Mouse (Mus musculus) gastrocnemius, adult 18-20 months (tissue): ENCODE measurements at regions not wholly inside any gene's neighbourhood (a gene's known extent, or its start where the extent isn't known, plus 50 kb on each side); places are given as distances from the start of the nearest gene placed in this dataset.

Source experiments
- DNase-seq: peaks from one replicate; pipeline ENCODE4 v3.0.0; 2021; ENCODE audit warnings: low spot score

DNA sequence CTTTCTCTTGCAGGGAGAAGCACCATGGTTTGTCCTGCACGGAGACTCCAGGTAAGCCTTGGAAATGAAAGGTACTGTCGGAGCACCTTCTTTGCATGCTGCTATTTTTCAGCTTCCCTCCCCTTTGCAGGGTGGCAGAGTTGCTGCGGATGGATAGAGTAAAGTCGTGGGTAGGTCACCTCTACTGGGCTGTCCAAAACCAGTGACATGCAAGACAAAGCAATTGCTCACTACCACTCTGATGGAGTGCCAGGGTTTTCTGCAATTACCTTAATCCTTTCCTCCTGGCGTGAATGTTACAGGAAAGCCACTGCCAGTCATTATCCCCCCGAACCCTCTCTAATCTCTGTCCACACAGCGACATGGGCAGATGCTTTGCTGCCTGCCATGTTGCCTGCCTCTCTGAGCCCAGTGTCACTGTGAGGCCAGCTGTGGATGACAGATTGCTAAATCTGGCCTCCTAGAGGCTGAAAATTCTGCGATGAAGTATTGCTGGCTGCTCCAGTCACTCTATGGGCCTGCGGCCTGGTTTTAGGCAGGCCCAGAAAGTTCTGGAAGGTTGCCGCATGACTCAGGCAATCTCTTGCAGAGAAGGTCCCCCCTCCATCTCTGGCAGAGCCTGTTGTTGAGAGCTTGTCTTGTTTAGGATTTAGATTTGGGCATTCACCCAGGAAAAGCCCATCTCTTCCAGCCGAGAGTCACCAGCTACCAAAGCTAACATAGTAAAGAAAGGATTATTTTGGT is 54.1 kb upstream of the Sod3 start:
- DNase-seq: peak; percentile 80

GRCm38 (mm10) chr5:52296303-52296702 is 67.3 kb upstream of the Sod3 start:
- DNase-seq: no peak

DNA sequence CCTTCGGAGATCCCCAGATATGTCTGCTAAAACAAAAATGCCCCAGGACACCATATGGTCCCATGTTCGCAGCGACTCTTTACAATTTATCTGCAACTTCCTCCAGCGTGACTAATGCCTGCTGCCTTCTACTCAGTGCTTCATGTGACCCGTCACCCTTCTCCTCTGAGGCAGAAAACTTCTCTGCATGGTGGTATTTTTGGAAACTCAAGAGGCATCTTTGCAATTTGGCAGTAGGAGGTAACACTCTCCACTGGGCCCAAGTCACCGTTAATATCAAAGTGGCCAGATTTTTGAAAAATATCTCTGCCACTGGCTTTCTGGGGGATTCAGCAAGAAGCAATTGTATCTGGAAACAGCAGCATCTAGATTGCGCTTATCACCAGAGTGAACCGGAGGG is 69.1 kb upstream of the Sod3 start:
- no peak for DNase-seq

- no peak for DNase-seq
Measured at GRCm38 (mm10) chr5:52288319-52288718, 75.3 kb upstream of the Sod3 start.

DNA sequence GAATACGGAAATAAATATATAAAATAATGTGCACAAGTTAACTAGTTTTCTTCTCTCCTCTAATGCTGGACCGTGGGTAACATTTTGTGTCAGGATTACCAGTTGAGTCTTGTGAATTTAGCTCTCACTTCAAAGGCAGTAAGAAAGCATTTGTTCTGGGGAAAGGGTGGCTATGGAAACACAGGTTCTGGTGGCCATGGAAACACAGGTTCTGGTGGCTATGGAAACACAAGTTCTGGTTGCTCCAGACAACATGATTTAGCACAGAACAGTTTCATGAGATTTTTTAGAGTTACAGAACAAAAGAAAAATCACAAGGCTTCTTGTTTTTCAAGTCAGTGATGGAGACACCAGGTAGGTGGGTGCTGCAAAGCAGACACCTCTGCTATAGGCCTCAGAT is 82.7 kb upstream of the Sod3 start:
- DNase-seq: no peak

DNA sequence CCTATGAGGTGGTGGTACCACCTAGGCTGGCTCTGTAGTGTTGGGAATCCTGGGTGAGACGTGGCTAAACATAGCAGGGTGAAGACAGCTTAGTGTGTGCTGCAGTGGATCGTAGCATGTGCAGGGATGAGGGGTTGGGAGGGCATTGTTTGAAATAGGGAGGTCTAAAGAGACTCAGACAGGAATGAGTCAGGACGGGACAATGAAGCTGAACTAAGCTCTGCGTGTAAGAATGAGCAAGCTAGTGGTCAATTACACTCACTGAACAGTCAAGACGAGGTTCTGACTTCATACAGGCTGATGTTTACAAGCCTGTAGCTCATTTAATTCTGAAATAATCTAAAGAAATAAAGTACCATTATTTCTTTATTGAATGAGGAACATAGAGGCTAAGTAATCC is 85.5 kb upstream of the Sod3 start:
- no peak for DNase-seq

- no peak for DNase-seq
Measured at GRCm38 (mm10) chr5:52263214-52263613, 72.9 kb upstream of the Dhx15 start.

DNA sequence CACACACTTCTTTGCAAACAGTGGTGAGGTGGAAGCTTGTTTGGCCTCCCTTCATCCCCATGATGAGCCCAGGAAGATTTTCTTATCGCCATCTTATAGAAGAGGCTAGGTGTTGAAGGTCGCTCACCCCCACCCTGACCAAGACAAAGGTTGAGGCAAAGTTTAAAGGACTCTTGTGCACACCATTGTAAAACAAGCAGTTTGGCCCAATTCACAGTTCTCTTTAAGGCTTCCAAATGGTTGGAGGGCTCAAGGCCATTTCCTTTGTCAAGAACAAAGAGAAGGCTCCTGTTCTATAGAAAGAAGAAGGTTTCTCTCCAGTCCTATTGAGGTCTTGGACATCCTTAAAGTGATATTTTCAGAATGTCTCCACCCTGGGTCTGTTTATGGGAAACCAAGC is 67.8 kb upstream of the Dhx15 start:
- no peak for DNase-seq

GRCm38 (mm10) chr5:52254602-52255071 is 64.3 kb upstream of the Dhx15 start:
- DNase-seq: no peak

- no peak for DNase-seq
Measured at GRCm38 (mm10) chr5:52249804-52250203, 59.5 kb upstream of the Dhx15 start.

GRCm38 (mm10) chr5:52243931-52244330 is 53.6 kb upstream of the Dhx15 start:
- DNase-seq: no peak

- DNase-seq: no peak
Measured at GRCm38 (mm10) chr5:52242414-52242813, 52.1 kb upstream of the Dhx15 start.

DNA sequence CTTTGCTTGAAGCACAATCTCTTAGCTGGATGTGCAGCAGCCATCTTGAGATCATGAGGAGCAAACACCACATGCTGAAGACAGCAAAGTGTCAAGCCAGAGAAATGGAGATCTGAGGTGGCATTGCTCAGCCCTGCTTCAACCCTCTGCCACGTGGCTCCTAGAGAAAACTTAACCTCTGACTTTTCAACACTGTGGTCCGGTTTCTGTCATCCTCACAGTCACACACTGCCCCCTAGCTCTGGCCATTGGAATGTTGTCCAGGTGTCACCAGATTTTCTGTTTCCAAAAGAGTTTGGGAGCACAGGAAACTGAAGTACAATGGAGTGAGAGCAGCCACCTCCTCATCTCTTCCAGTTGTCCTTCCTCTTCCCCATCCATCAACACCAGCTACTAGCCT is 50.2 kb upstream of the Dhx15 start:
- no peak for DNase-seq
